In genomic region chr7:75848776-75849670, GRCm38 (mm10) we compare ENCODE assay signal across 7 mouse cellular contexts. TPM values are rescaled to one million over a fixed set of nuclear protein-coding genes. Genes with fewer than 3 reads are reported as not detected.
DNase-seq lines count a peak whose midpoint lies in the region; ATAC-seq lines count a peak whose summit lies in the region.

No protein-coding gene starts in this region.

- peak overlapping the region; percentile 82 for H3K27ac ChIP-seq in hindbrain, embryonic 14.5 days
- peak overlapping the region; percentile 75 for H3K27ac ChIP-seq in midbrain, embryonic 16.5 days (ENCODE audit: low read length)

- H3K4me2 ChIP-seq in hindbrain, embryonic 14.5 days (replicated peaks) = peak overlapping the region; percentile 92
- peak overlapping the region; percentile 80 for H3K4me2 ChIP-seq in midbrain, embryonic 16.5 days (ENCODE audit: low read length)

- H3K9ac ChIP-seq in hindbrain, embryonic 14.5 days = peak overlapping the region; percentile 70
- H3K9ac ChIP-seq in midbrain, embryonic 16.5 days (ENCODE audit: low read depth, low read length) = peak overlapping the region; percentile 77

- DNase-seq in CD4-positive, CD25-positive, alpha-beta regulatory T cell, adult 2 months (ENCODE audit: low read depth, low spot score) = peak; percentile 72
- DNase-seq in MEL-GATA-1-ER (ENCODE audit: extremely low read depth, low read depth) = peak; percentile 25
- no peak for DNase-seq in hindbrain, embryonic 14.5 days (ENCODE audit: low spot score)
- DNase-seq in liver = peak; percentile 44
- peak; percentile 60 to 78 for DNase-seq in thymus, postnatal 10 days (ENCODE audit: low spot score in 2 of 2)

- H3K4me1 ChIP-seq in hindbrain, embryonic 14.5 days (replicated peaks; ENCODE audit: control insufficient read depth, insufficient read depth, low read length) = peaks cover 38% of the 10 kb centered on the region
- peaks cover 31% of the 10 kb centered on the region for H3K4me1 ChIP-seq in midbrain, embryonic 16.5 days (ENCODE audit: control insufficient read depth, insufficient read depth, low read length)

- peak overlapping the region; percentile 63 for H3K4me3 ChIP-seq in hindbrain, embryonic 14.5 days (replicated peaks; ENCODE audit: low read length)
- peak overlapping the region; percentile 70 for H3K4me3 ChIP-seq in midbrain, embryonic 16.5 days (ENCODE audit: low read depth, low read length)

- 0 out of 2 replicates have a peak, but pooled peaks cover 5% of the 10 kb centered on the region for H3K36me3 ChIP-seq in hindbrain, embryonic 14.5 days (replicated peaks; ENCODE audit: control insufficient read depth, insufficient read depth)
- H3K36me3 ChIP-seq in midbrain, embryonic 16.5 days (ENCODE audit: control insufficient read depth, insufficient read depth, low read length) = no peaks in the 10 kb centered on the region

- WGBS in hindbrain, embryonic 14.5 days = 2% methylated on average over 25 of the region's 25 CpGs
- WGBS in midbrain, embryonic 16.5 days = 2% methylated on average over 24 of the region's 25 CpGs

- H3K9me3 ChIP-seq in hindbrain, embryonic 14.5 days (ENCODE audit: control insufficient read depth, low read length) = no peaks in the 10 kb centered on the region
- no peaks in the 10 kb centered on the region for H3K9me3 ChIP-seq in midbrain, embryonic 16.5 days (replicated peaks; ENCODE audit: control insufficient read depth, low read length, poor library complexity, severe bottlenecking)

- 0 out of 2 replicates have a peak, but pooled peaks have one; percentile 11 for ATAC-seq in erythroid progenitor cell, adult 5-6 weeks (replicated peaks; ENCODE audit: low FRiP score, poor library complexity, severe bottlenecking)
- peak; percentile 7; the same call in 1 of the 2 replicates for ATAC-seq in hindbrain, embryonic 14.5 days (ENCODE audit: low FRiP score)
- ATAC-seq in midbrain, embryonic 16.5 days = peak; percentile 30; the same call in 1 of the 2 replicates

- no peaks in the 10 kb centered on the region for H3K27me3 ChIP-seq in hindbrain, embryonic 14.5 days (ENCODE audit: control insufficient read depth, insufficient read depth, low read length)
- no peaks in the 10 kb centered on the region for H3K27me3 ChIP-seq in midbrain, embryonic 16.5 days (ENCODE audit: control insufficient read depth, insufficient read depth, low read depth, low read length)

RNA-seq across cellular contexts. Expression of gene Klhl25, which starts 0.9 kb away (rescaled TPM):
- total RNA-seq in erythroid progenitor cell, adult 5-6 weeks (2015; ENCODE audit: low replicate concordance) = 8.6 and 28.1 TPM in 2 replicates
- total RNA-seq in erythroid progenitor cell, adult 5-6 weeks (2017; ENCODE audit: low replicate concordance) = 25.9 and 41.9 TPM in 2 replicates
- polyA plus RNA-seq in hindbrain, embryonic 14.5 days (2014; fragmentation: Nextera tagmentation; extraction: Ambion mirVana) = 24.4 and 29.0 TPM in 2 replicates
- 25.2 and 27.1 TPM in 2 replicates for polyA plus RNA-seq in midbrain, embryonic 16.5 days (2015; fragmentation: Nextera tagmentation; extraction: Ambion mirVana)
